Mouse (Mus musculus): Measurements from ENCODE around the gene Inka2. TPM values are rescaled to one million over a fixed set of nuclear protein-coding genes. Genes with fewer than 3 reads are reported as not detected.

Inka2 gene
- polyA plus RNA-seq, 1 experiment from 2014 or later, result 1.1 TPM

DNA sequence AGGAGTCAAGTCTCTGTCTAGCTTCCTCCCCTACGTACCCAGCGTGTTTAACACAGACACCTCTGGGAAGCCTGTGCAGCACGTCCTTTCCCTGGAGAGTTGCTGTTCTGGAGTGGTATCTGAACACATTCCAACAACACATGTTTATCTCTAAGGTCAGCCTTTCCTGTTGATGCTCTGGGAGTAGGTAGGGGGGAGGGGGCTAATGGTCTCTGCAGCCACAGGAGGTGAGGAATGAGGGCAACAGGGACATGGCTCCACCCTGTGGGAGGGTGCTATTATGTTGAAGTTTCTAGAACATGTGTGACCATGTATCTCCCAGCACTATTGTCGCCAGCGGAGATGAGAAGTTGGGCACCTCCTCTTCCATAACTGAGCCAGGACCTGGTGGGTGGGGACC, 3.0 kb upstream of the Inka2 start:
- peaks cover 16% of the 10 kb centered on the region for H3K27me3 ChIP-seq (replicated peaks; ENCODE audit: control insufficient read depth, insufficient read depth, low read length)
- no peaks in the 10 kb centered on the region for H3K36me3 ChIP-seq (ENCODE audit: control insufficient read depth, insufficient read depth, low read length)
- H3K27ac ChIP-seq (ENCODE audit: low read depth), result no peak overlapping the region
- no peak overlapping the region for H3K9ac ChIP-seq (ENCODE audit: low read length)
- H3K4me2 ChIP-seq (ENCODE audit: low read length), result no peak overlapping the region
- 51% methylated on average over 5 of the region's 5 CpGs for WGBS
- no peak for DNase-seq (ENCODE audit: low spot score)
- H3K9me3 ChIP-seq (ENCODE audit: control insufficient read depth, low read length), result no peaks in the 10 kb centered on the region
- ATAC-seq (replicated peaks; ENCODE audit: low FRiP score, low TSS enrichment, low read depth), result no peak
- 0 out of 2 replicates have a peak, but pooled peaks cover 2% of the 10 kb centered on the region for H3K4me1 ChIP-seq (replicated peaks; ENCODE audit: control insufficient read depth, insufficient read depth, low read length)
- H3K4me3 ChIP-seq (ENCODE audit: low read depth, low read length), result no peak overlapping the region

DNA sequence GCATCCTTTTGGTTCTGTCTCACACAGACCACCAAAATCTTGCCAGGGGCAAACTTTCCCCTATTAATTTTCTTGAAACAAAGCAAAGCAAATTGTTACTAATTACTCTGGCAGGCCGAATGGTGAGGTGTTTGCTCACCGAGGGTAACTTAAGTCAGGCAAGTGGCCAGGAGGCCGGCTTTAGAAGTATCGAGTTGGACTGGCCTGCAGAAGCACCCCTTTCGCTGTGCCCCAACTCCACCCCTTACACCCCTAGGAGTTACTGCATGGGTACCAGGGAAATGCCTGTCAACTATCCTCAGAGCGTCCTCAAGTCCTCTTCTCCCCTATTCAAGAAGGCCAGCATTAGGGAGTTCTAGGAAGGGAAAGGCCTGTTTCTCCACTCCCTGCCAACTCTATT, 828 bp upstream of the Inka2 start:
- Histone ChIP-seq H3K4me1 (replicated peaks; ENCODE audit: control insufficient read depth, insufficient read depth, low read length) (peaks cover 2% of the 10 kb centered on the region; the same call in 1 of the 2 replicates), H3K36me3 (ENCODE audit: control insufficient read depth, insufficient read depth, low read length) (no peaks in the 10 kb centered on the region), H3K27ac (ENCODE audit: low read depth) (no peak overlapping the region), H3K27me3 (replicated peaks; ENCODE audit: control insufficient read depth, insufficient read depth, low read length) (peaks cover 17% of the 10 kb centered on the region), H3K4me2 (ENCODE audit: low read length) (no peak overlapping the region), H3K9me3 (ENCODE audit: control insufficient read depth, low read length) (no peaks in the 10 kb centered on the region), H3K9ac (ENCODE audit: low read length) (no peak overlapping the region), H3K4me3 (ENCODE audit: low read depth, low read length) (no peak overlapping the region)
- DNase-seq (ENCODE audit: low spot score), result no peak
- 55% methylated on average over 6 of the region's 6 CpGs for WGBS
- ATAC-seq (replicated peaks; ENCODE audit: low FRiP score, low TSS enrichment, low read depth), result no peak

DNA sequence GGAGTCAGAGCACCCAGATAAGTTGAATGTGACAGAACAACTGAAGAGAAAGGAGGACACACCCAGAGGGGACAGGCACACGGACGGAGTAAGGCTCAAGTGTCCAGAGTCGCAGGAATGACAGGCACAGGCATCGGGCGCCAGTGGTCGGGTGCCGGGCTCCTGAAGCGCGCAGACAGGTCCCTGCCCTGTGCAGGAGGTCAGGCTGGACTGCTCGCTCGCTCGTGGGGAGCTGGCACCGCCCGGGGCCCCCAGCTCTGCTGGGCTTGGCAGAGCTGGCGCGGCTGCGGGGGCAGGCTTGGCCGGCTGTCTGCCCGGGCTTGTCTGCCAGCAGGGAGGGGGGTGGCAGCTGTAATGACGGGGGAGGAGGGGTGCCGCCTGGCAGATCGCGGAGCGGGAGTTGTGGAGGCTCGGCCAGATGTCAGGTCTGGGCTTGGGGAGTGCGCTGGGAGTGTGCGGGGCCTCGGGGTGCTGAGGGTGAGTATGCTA, 706 bp downstream of the Inka2 start:
- under 1% methylated on average over 28 of the region's 28 CpGs for WGBS
- Histone ChIP-seq H3K36me3 (ENCODE audit: control insufficient read depth, insufficient read depth, low read length) (no peaks in the 10 kb centered on the region), H3K27me3 (replicated peaks; ENCODE audit: control insufficient read depth, insufficient read depth, low read length) (peaks cover 17% of the 10 kb centered on the region), H3K9ac (ENCODE audit: low read length) (peak overlapping the region; percentile 48), H3K4me2 (ENCODE audit: low read length) (peak overlapping the region; percentile 99), H3K27ac (ENCODE audit: low read depth) (no peak overlapping the region), H3K9me3 (ENCODE audit: control insufficient read depth, low read length) (no peaks in the 10 kb centered on the region), H3K4me1 (replicated peaks; ENCODE audit: control insufficient read depth, insufficient read depth, low read length) (peaks cover 2% of the 10 kb centered on the region; the same call in 1 of the 2 replicates), H3K4me3 (ENCODE audit: low read depth, low read length) (peak overlapping the region; percentile 52)
- peak; percentile 66 for DNase-seq (ENCODE audit: low spot score)
- ATAC-seq (replicated peaks; ENCODE audit: low FRiP score, low TSS enrichment, low read depth), result peak; percentile 51

DNA sequence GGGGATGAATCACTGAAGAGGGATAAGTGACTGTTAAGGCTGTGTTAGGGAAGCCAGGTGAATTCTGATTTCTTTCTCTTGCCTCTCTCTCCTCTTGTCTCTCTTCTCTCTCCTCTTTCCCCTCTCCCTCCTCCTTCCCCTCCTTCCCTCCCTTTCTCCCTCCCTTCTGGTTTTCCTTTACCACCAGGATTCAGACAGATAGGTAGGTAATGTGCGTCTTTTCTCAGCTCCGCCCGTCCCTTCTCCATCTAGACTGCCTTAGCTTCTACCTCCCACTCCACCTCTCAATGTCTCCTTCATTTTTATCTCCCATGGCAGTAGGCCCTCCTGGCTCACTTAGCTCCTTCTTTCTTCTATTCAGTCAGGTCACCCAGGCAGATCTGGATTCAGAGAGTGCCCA, 1.2 kb downstream of the Inka2 start:
- Histone ChIP-seq H3K9ac (ENCODE audit: low read length) (peak overlapping the region; percentile 48), H3K4me1 (replicated peaks; ENCODE audit: control insufficient read depth, insufficient read depth, low read length) (peaks cover 2% of the 10 kb centered on the region; the same call in 1 of the 2 replicates), H3K27me3 (replicated peaks; ENCODE audit: control insufficient read depth, insufficient read depth, low read length) (peaks cover 17% of the 10 kb centered on the region), H3K4me2 (ENCODE audit: low read length) (peak overlapping the region; percentile 99), H3K4me3 (ENCODE audit: low read depth, low read length) (peak overlapping the region; percentile 52), H3K36me3 (ENCODE audit: control insufficient read depth, insufficient read depth, low read length) (no peaks in the 10 kb centered on the region), H3K27ac (ENCODE audit: low read depth) (no peak overlapping the region), H3K9me3 (ENCODE audit: control insufficient read depth, low read length) (no peaks in the 10 kb centered on the region)
- 30% methylated on average over 3 of the region's 3 CpGs for WGBS
- DNase-seq (ENCODE audit: low spot score) (peak; percentile 53), ATAC-seq (replicated peaks; ENCODE audit: low FRiP score, low TSS enrichment, low read depth) (no peak)

DNA sequence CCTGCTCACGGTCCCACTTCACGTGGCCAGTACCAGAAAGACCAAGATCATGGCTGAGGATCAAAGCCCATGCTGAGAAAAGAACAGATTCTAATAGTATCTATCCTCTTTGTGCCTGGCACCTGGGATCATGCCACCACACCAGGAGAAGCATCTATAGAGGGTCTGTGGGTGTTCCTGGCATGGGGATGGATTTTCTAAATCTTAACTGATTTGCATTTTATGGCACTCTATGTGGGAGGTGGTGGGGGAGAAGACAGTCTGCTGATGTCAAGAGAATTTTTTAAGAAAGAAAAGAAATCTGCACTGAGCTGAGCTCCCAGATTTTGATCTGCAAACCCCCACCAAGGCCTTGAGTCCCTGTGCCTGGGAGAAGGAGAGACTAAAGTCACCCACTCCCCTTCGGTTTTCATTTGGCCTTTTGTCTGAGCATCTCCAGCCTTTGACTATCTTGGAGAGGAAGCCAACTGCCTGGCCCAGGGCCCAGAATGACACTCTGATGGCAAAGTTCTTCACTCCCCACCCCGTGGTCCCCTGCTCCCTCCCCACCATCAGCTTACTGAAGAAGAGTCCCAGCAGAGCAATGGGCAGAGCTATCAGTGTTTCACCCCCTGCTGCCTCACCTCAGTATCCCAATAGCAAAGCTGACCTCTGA, 2.1 kb downstream of the Inka2 start:
- no peak overlapping the region for H3K27ac ChIP-seq (ENCODE audit: low read depth)
- DNase-seq (ENCODE audit: low spot score) (peak; percentile 44), ATAC-seq (replicated peaks; ENCODE audit: low FRiP score, low TSS enrichment, low read depth) (no peak)
- H3K36me3 ChIP-seq (ENCODE audit: control insufficient read depth, insufficient read depth, low read length), result no peaks in the 10 kb centered on the region
- H3K27me3 ChIP-seq (replicated peaks; ENCODE audit: control insufficient read depth, insufficient read depth, low read length), result peaks cover 17% of the 10 kb centered on the region
- H3K4me2 ChIP-seq (ENCODE audit: low read length), result peak overlapping the region; percentile 99; the same call in 1 of the 2 replicates
- peaks cover under 1% of the 10 kb centered on the region; the same call in 1 of the 2 replicates for H3K4me1 ChIP-seq (replicated peaks; ENCODE audit: control insufficient read depth, insufficient read depth, low read length)
- WGBS, result 41% methylated on average over 4 of the region's 4 CpGs
- H3K9ac ChIP-seq (ENCODE audit: low read length), result no peak overlapping the region
- H3K9me3 ChIP-seq (ENCODE audit: control insufficient read depth, low read length), result no peaks in the 10 kb centered on the region
- no peak overlapping the region for H3K4me3 ChIP-seq (ENCODE audit: low read depth, low read length)

DNA sequence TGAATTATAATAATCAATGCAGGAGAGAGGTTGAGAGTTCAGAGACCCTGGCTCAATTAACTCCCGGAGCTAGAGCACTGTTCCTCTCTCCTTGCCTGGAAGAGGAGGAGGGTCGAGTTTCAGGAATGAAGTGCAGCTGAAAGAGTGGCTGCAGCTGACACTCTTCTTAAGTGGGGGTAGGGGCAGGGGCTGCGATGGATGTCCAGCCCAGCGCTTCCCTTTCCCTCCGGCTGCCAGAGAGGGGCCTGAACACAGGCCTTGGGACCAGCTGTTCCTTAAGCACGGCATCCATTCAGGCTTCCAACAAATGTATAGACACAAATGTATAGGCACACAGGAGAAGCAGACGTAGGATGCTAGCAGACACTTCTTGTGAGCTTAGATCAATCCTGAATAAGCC, 3.2 kb downstream of the Inka2 start:
- H3K4me2 ChIP-seq (ENCODE audit: low read length), result no peak overlapping the region
- ATAC-seq (replicated peaks; ENCODE audit: low FRiP score, low TSS enrichment, low read depth) (no peak), DNase-seq (ENCODE audit: low spot score) (peak; percentile 43)
- no peaks in the 10 kb centered on the region; the same call in 1 of the 2 replicates for H3K4me1 ChIP-seq (replicated peaks; ENCODE audit: control insufficient read depth, insufficient read depth, low read length)
- no peaks in the 10 kb centered on the region for H3K9me3 ChIP-seq (ENCODE audit: control insufficient read depth, low read length)
- H3K27ac ChIP-seq (ENCODE audit: low read depth), result no peak overlapping the region
- 18% methylated on average over 7 of the region's 7 CpGs for WGBS
- peaks cover 17% of the 10 kb centered on the region for H3K27me3 ChIP-seq (replicated peaks; ENCODE audit: control insufficient read depth, insufficient read depth, low read length)
- H3K9ac ChIP-seq (ENCODE audit: low read length), result no peak overlapping the region
- no peaks in the 10 kb centered on the region for H3K36me3 ChIP-seq (ENCODE audit: control insufficient read depth, insufficient read depth, low read length)
- no peak overlapping the region for H3K4me3 ChIP-seq (ENCODE audit: low read depth, low read length)

DNA sequence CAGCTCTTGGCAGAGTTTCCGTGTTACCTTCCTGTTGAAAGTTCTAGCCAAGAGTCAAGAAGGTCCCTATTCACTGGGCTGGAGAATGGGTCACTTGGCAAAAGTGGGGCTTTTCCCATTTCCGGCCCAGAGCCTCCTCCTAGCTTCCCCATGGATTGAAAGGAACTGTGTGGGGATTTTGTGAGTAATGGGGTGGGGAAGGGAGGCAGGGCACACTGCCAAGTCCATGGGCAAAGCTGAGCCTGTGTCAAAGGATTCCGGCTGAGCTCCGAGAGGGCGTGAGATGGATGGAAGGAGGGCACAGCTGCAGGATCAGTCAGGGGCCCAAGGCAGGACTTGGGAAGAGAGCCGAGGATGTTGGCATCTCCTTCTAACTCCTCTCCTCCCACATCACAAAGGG, 5.8 kb downstream of the Inka2 start:
- Histone ChIP-seq H3K9ac (ENCODE audit: low read length) (no peak overlapping the region), H3K4me2 (ENCODE audit: low read length) (no peak overlapping the region), H3K27ac (ENCODE audit: low read depth) (no peak overlapping the region), H3K9me3 (ENCODE audit: control insufficient read depth, low read length) (no peaks in the 10 kb centered on the region), H3K4me3 (ENCODE audit: low read depth, low read length) (no peak overlapping the region), H3K36me3 (ENCODE audit: control insufficient read depth, insufficient read depth, low read length) (no peaks in the 10 kb centered on the region), H3K27me3 (replicated peaks; ENCODE audit: control insufficient read depth, insufficient read depth, low read length) (peaks cover 14% of the 10 kb centered on the region), H3K4me1 (replicated peaks; ENCODE audit: control insufficient read depth, insufficient read depth, low read length) (no peaks in the 10 kb centered on the region; the same call in none of the 2 replicates)
- DNase-seq (ENCODE audit: low spot score), result peak; percentile 47
- 65% methylated on average over 6 of the region's 6 CpGs for WGBS
- no peak for ATAC-seq (replicated peaks; ENCODE audit: low FRiP score, low TSS enrichment, low read depth)

DNA sequence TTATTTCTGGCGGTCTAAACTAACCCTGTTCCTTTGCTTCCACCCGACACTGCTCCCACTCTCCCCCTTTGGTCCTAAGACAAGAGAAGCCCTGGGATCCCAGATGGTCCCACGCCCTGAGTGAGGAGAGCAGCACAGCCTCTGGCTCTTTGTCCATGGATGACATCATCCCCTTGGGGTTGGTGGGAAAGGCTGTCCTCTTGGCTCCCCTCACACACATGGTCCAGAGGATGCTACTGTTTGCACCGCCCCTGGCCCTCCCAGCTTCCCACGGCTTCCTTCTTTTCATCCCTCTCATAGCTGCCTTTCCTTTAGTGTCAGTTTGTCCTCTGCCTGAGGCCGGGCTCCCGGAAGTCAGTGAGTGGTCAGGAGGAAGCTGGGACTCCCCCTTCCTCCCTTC, 7.3 kb downstream of the Inka2 start:
- no peak for ATAC-seq (replicated peaks; ENCODE audit: low FRiP score, low TSS enrichment, low read depth)
- Histone ChIP-seq H3K9ac (ENCODE audit: low read length) (no peak overlapping the region), H3K4me3 (ENCODE audit: low read depth, low read length) (no peak overlapping the region), H3K4me2 (ENCODE audit: low read length) (no peak overlapping the region), H3K4me1 (replicated peaks; ENCODE audit: control insufficient read depth, insufficient read depth, low read length) (no peaks in the 10 kb centered on the region; the same call in 1 of the 2 replicates), H3K27ac (ENCODE audit: low read depth) (no peak overlapping the region), H3K27me3 (replicated peaks; ENCODE audit: control insufficient read depth, insufficient read depth, low read length) (0 out of 2 replicates have a peak, but pooled peaks cover 3% of the 10 kb centered on the region), H3K9me3 (ENCODE audit: control insufficient read depth, low read length) (no peaks in the 10 kb centered on the region), H3K36me3 (ENCODE audit: control insufficient read depth, insufficient read depth, low read length) (no peaks in the 10 kb centered on the region)
- no peak for DNase-seq (ENCODE audit: low spot score)
- WGBS, result 62% methylated on average over 7 of the region's 7 CpGs

DNA sequence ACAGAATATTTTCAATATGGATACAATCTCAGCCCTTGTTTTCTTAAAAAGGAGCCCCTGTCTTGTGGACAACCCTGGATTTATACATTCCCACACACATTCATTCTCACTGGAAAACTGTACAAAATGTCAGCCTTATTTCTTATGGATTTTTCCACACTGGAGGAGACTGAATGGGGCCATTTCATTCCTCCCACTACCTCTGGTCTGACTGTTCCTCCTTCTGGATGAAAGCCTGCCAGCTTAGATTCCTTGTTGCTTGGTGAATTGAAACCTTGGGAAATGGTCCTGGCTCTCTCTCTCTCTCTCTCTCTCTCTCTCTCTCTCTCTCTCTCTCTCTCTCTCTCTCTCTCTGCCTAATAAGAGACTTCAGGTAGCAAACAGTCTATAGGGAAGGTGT, 8.4 kb downstream of the Inka2 start:
- DNase-seq (ENCODE audit: low spot score) (no peak), ATAC-seq (replicated peaks; ENCODE audit: low FRiP score, low TSS enrichment, low read depth) (no peak)
- Histone ChIP-seq H3K27ac (ENCODE audit: low read depth) (no peak overlapping the region), H3K36me3 (ENCODE audit: control insufficient read depth, insufficient read depth, low read length) (no peaks in the 10 kb centered on the region), H3K27me3 (replicated peaks; ENCODE audit: control insufficient read depth, insufficient read depth, low read length) (no peaks in the 10 kb centered on the region), H3K9ac (ENCODE audit: low read length) (no peak overlapping the region), H3K4me1 (replicated peaks; ENCODE audit: control insufficient read depth, insufficient read depth, low read length) (no peaks in the 10 kb centered on the region; the same call in 1 of the 2 replicates), H3K4me2 (ENCODE audit: low read length) (no peak overlapping the region), H3K9me3 (ENCODE audit: control insufficient read depth, low read length) (no peaks in the 10 kb centered on the region), H3K4me3 (ENCODE audit: low read depth, low read length) (no peak overlapping the region)
